Mouse (Mus musculus): Measurements from ENCODE around the gene Ssbp4. TPM values are rescaled to one million over a fixed set of nuclear protein-coding genes. Genes with fewer than 3 reads are reported as not detected.

Gene Ssbp4
- polyA plus RNA-seq, 2 experiments: 36.3 to 49.5 TPM

DNA sequence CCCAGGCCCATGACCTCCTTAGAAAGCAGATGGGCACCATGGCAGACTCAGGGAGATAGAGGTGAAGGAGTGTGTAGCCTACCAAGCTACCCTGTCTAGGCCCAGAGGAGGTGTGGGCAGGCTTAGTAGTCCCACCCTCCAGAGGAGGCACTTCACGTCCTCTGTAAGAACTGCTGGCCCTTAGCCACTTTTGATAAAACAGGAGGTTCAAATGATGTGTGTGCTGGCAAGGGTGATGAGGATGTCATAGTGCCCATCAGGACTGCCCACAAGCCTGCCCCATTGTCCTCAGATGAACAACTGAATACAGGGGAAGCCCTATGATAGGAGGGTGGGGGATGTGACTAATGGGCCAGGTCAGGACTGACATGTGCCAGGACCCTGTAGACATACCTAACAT lies 55.8 kb downstream of the Ssbp4 start:
- no peak overlapping the region for H3K9ac ChIP-seq (replicated peaks)
- DNase-seq (ENCODE audit: low read depth in 3 of 3, low spot score in 3 of 3) (no peak), ATAC-seq (ENCODE audit: insufficient read depth) (no peak)
- no peaks in the 10 kb centered on the region for H3K27me3 ChIP-seq (ENCODE audit: control insufficient read depth, insufficient read depth, low read length)
- no peak for TF ChIP-seq CTCF (IDR thresholded peaks at IDR 0.05; ENCODE audit: low read depth)
- TF ChIP-seq EP300 (IDR thresholded peaks at IDR 0.05; ENCODE audit: low read depth): no peak
- WGBS (ENCODE audit: insufficient replicate concordance): 29% methylated on average over 1 of the region's 1 CpGs
- H3K4me3 ChIP-seq (ENCODE audit: insufficient read depth in 1 of 2, low read depth in 2 of 2, low read length in 2 of 2): no peak overlapping the region
- H3K9me3 ChIP-seq (ENCODE audit: control insufficient read depth, low read length): no peaks in the 10 kb centered on the region
- no peaks in the 10 kb centered on the region for H3K36me3 ChIP-seq (replicated peaks; ENCODE audit: control insufficient read depth, insufficient read depth, low read depth)
- H3K4me1 ChIP-seq (replicated peaks; ENCODE audit: control insufficient read depth in 2 of 2, insufficient read depth in 2 of 2, low read length in 1 of 2): peaks cover 3 to 63% of the 10 kb centered on the region in 2 experiments
- no peak overlapping the region for H3K4me2 ChIP-seq (ENCODE audit: low read depth)
- H3K27ac ChIP-seq: no peak overlapping the region

- no peak overlapping the region for H3K4me2 ChIP-seq (ENCODE audit: low read depth)
- H3K9ac ChIP-seq (replicated peaks): no peak overlapping the region
These were observed 57.0 kb downstream of the Ssbp4 start for GRCm38 (mm10) chr8:70551558-70552161.

DNA sequence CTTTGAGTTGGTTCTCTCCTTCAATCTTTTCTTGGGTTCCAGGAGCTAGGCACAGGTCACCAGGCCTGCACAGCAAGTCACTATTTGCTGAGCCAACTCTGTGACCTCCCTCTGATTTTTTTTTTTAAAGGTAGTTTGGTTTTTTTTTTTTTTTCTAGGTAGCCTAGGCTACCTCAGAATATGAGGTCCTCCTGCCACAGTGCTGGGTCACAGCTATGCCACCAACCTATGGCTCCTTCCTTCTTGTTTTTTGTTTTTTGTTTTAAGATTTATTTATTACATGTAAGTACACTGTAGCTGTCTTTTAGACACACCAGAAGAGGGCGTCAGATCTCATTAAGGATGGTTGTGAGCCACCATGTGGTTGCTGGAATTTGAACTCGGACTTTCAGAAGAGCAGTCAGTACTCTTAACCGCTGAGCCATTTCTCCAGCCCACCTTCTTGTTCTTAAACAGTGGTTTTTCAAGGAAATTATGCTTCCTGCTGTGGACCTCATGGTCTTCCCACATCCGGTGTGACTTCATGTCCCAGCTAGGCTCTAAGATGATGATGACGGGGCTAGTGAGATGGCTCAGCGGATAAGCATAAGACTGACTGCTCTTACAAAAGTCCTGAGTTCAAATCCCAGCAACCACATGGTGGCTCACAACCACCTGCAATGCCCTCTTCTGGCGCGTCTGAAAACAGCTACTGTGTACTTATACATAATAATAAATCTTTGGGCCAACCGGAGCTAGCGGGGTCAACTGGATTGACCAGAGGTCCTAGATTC lies 59.1 kb downstream of the Ssbp4 start:
- DNase-seq (ENCODE audit: low read depth in 3 of 3, low spot score in 3 of 3) (no peak), ATAC-seq (ENCODE audit: insufficient read depth) (no peak)
- Histone ChIP-seq H3K36me3 (replicated peaks; ENCODE audit: control insufficient read depth, insufficient read depth, low read depth) (no peaks in the 10 kb centered on the region), H3K9ac (replicated peaks) (no peak overlapping the region), H3K9me3 (ENCODE audit: control insufficient read depth, low read length) (no peaks in the 10 kb centered on the region), H3K4me3 (ENCODE audit: insufficient read depth in 1 of 2, low read depth in 2 of 2, low read length in 2 of 2) (no peak overlapping the region), H3K27me3 (ENCODE audit: control insufficient read depth, insufficient read depth, low read length) (no peaks in the 10 kb centered on the region), H3K4me2 (ENCODE audit: low read depth) (no peak overlapping the region), H3K27ac (no peak overlapping the region), H3K4me1 (replicated peaks; ENCODE audit: control insufficient read depth in 2 of 2, insufficient read depth in 2 of 2, low read length in 1 of 2) (peaks cover 3 to 60% of the 10 kb centered on the region in 2 experiments; a peak in 3 of 4 replicates)
- TF ChIP-seq EP300 (IDR thresholded peaks at IDR 0.05; ENCODE audit: low read depth) (no peak), CTCF (IDR thresholded peaks at IDR 0.05; ENCODE audit: low read depth) (peak; percentile 27)
- WGBS (ENCODE audit: insufficient replicate concordance): 44% methylated on average over 10 of the region's 10 CpGs

More at GRCm38 (mm10) chr8:70551558-70552161, 57.0 kb downstream of the Ssbp4 start:
- DNase-seq (ENCODE audit: low read depth in 3 of 3, low spot score in 3 of 3) (no peak), ATAC-seq (ENCODE audit: insufficient read depth) (no peak)
- no peak overlapping the region for H3K27ac ChIP-seq
- TF ChIP-seq CTCF (IDR thresholded peaks at IDR 0.05; ENCODE audit: low read depth) (no peak), EP300 (IDR thresholded peaks at IDR 0.05; ENCODE audit: low read depth) (no peak)
- no peaks in the 10 kb centered on the region for H3K9me3 ChIP-seq (ENCODE audit: control insufficient read depth, low read length)
- 34% methylated on average over 3 of the region's 3 CpGs for WGBS (ENCODE audit: insufficient replicate concordance)
- no peaks in the 10 kb centered on the region for H3K27me3 ChIP-seq (ENCODE audit: control insufficient read depth, insufficient read depth, low read length)
- no peaks in the 10 kb centered on the region for H3K36me3 ChIP-seq (replicated peaks; ENCODE audit: control insufficient read depth, insufficient read depth, low read depth)
- H3K4me1 ChIP-seq (replicated peaks; ENCODE audit: control insufficient read depth in 2 of 2, insufficient read depth in 2 of 2, low read length in 1 of 2): peaks cover 3 to 58% of the 10 kb centered on the region in 2 experiments
- no peak overlapping the region for H3K4me3 ChIP-seq (ENCODE audit: insufficient read depth in 1 of 2, low read depth in 2 of 2, low read length in 2 of 2)

DNA sequence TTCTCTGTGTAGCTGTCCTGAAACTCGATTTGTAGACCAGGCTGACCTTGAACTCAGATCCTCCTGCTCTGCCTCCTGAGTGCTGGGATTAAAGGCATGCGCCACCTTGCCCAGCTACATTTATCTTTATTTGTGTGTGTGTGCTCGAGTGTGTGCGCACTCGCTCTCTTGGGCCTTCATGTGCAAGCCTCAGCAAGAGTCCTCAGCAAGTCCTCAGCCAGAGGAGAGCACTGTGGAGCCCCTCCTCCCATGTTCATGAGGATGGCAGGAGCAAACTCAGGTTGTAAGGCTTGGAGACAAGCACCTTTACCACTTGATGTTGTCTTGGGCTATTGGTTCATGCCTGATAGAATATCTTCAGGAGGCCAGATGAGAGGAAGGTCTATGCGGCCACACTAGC lies 60.9 kb downstream of the Ssbp4 start:
- TF ChIP-seq EP300 (IDR thresholded peaks at IDR 0.05; ENCODE audit: low read depth): no peak
- no peak for TF ChIP-seq CTCF (IDR thresholded peaks at IDR 0.05; ENCODE audit: low read depth)
- no peaks in the 10 kb centered on the region for H3K27me3 ChIP-seq (ENCODE audit: control insufficient read depth, insufficient read depth, low read length)
- 77% methylated on average over 6 of the region's 6 CpGs for WGBS (ENCODE audit: insufficient replicate concordance)
- H3K9me3 ChIP-seq (ENCODE audit: control insufficient read depth, low read length): no peaks in the 10 kb centered on the region
- H3K4me1 ChIP-seq (replicated peaks; ENCODE audit: control insufficient read depth in 2 of 2, insufficient read depth in 2 of 2, low read length in 1 of 2): peaks cover 3 to 57% of the 10 kb centered on the region in 2 experiments; a peak in 3 of 4 replicates
- no peak overlapping the region for H3K4me3 ChIP-seq (ENCODE audit: insufficient read depth in 1 of 2, low read depth in 2 of 2, low read length in 2 of 2)
- no peak overlapping the region for H3K9ac ChIP-seq (replicated peaks)
- H3K4me2 ChIP-seq (ENCODE audit: low read depth): no peak overlapping the region
- H3K27ac ChIP-seq: no peak overlapping the region
- ATAC-seq (ENCODE audit: insufficient read depth) (no peak), DNase-seq (ENCODE audit: low read depth in 3 of 3, low spot score in 3 of 3) (no peak)
- H3K36me3 ChIP-seq (replicated peaks; ENCODE audit: control insufficient read depth, insufficient read depth, low read depth): no peaks in the 10 kb centered on the region

Other genes starting within 250 kb of the Ssbp4 start
- gene Comp, start 235.3 kb downstream of the Ssbp4 start, polyA plus RNA-seq (2012; rRNA removed): 0.39 and 0.47 TPM in 2 replicates
- 0.29 and 0.85 TPM in 2 replicates for gene Comp, start 235.3 kb downstream of the Ssbp4 start, polyA plus RNA-seq (2014; fragmentation: Nextera tagmentation; extraction: Ambion mirVana)
- gene Crtc1, start 169.3 kb downstream of the Ssbp4 start, polyA plus RNA-seq (2012; rRNA removed): 3.9 and 4.5 TPM in 2 replicates
- 2.9 and 3.9 TPM in 2 replicates for gene Crtc1, start 169.3 kb downstream of the Ssbp4 start, polyA plus RNA-seq (2014; fragmentation: Nextera tagmentation; extraction: Ambion mirVana)
- 6.5 and 7.1 TPM in 2 replicates for gene Klhl26, start 131.9 kb downstream of the Ssbp4 start, polyA plus RNA-seq (2012; rRNA removed)
- gene Klhl26, start 131.9 kb downstream of the Ssbp4 start, polyA plus RNA-seq (2014; fragmentation: Nextera tagmentation; extraction: Ambion mirVana): 5.0 and 6.0 TPM in 2 replicates
- gene Tmem59l, start 121.5 kb downstream of the Ssbp4 start, polyA plus RNA-seq (2012; rRNA removed): 0.03 and 0.09 TPM in 2 replicates
- gene Tmem59l, start 121.5 kb downstream of the Ssbp4 start, polyA plus RNA-seq (2014; fragmentation: Nextera tagmentation; extraction: Ambion mirVana): not detected in 2 replicates
- gene Crlf1, start 115.7 kb downstream of the Ssbp4 start, polyA plus RNA-seq (2012; rRNA removed): 1.5 and 1.9 TPM in 2 replicates
- gene Crlf1, start 115.7 kb downstream of the Ssbp4 start, polyA plus RNA-seq (2014; fragmentation: Nextera tagmentation; extraction: Ambion mirVana): 3.7 and 4.0 TPM in 2 replicates
- gene Rex1bd, start 102.1 kb downstream of the Ssbp4 start, polyA plus RNA-seq (2012; rRNA removed): 55.1 and 71.6 TPM in 2 replicates
- 72.0 and 74.2 TPM in 2 replicates for gene Rex1bd, start 102.1 kb downstream of the Ssbp4 start, polyA plus RNA-seq (2014; fragmentation: Nextera tagmentation; extraction: Ambion mirVana)
- 553 and 870 TPM in 2 replicates for gene Uba52, start 98.1 kb downstream of the Ssbp4 start, polyA plus RNA-seq (2012; rRNA removed)
- gene Uba52, start 98.1 kb downstream of the Ssbp4 start, polyA plus RNA-seq (2014; fragmentation: Nextera tagmentation; extraction: Ambion mirVana): 738 and 773 TPM in 2 replicates
- 140 and 149 TPM in 2 replicates for gene Fkbp8, start 81.1 kb downstream of the Ssbp4 start, polyA plus RNA-seq (2012; rRNA removed)
- 114 and 135 TPM in 2 replicates for gene Fkbp8, start 81.1 kb downstream of the Ssbp4 start, polyA plus RNA-seq (2014; fragmentation: Nextera tagmentation; extraction: Ambion mirVana)
- gene Kxd1, start 80.9 kb downstream of the Ssbp4 start, polyA plus RNA-seq (2012; rRNA removed): 28.9 and 30.8 TPM in 2 replicates
- 32.6 and 33.3 TPM in 2 replicates for gene Kxd1, start 80.9 kb downstream of the Ssbp4 start, polyA plus RNA-seq (2014; fragmentation: Nextera tagmentation; extraction: Ambion mirVana)
- 8.9 and 9.6 TPM in 2 replicates for gene Ell, start 69.4 kb downstream of the Ssbp4 start, polyA plus RNA-seq (2012; rRNA removed)
- gene Ell, start 69.4 kb downstream of the Ssbp4 start, polyA plus RNA-seq (2014; fragmentation: Nextera tagmentation; extraction: Ambion mirVana): 7.7 and 9.2 TPM in 2 replicates
- 61.3 and 62.4 TPM in 2 replicates for gene Isyna1, start 14.5 kb downstream of the Ssbp4 start, polyA plus RNA-seq (2012; rRNA removed)
- gene Isyna1, start 14.5 kb downstream of the Ssbp4 start, polyA plus RNA-seq (2014; fragmentation: Nextera tagmentation; extraction: Ambion mirVana): 30.2 and 34.2 TPM in 2 replicates
- 4.3 and 5.3 TPM in 2 replicates for gene Lrrc25, start 7.3 kb upstream of the Ssbp4 start, polyA plus RNA-seq (2012; rRNA removed)
- gene Lrrc25, start 7.3 kb upstream of the Ssbp4 start, polyA plus RNA-seq (2014; fragmentation: Nextera tagmentation; extraction: Ambion mirVana): 4.7 TPM in 2 replicates
- 6.3 and 9.0 TPM in 2 replicates for gene Gdf15, start 23.6 kb upstream of the Ssbp4 start, polyA plus RNA-seq (2012; rRNA removed)
- gene Gdf15, start 23.6 kb upstream of the Ssbp4 start, polyA plus RNA-seq (2014; fragmentation: Nextera tagmentation; extraction: Ambion mirVana): 1.2 and 2.8 TPM in 2 replicates
- gene Pgpep1, start 51.5 kb upstream of the Ssbp4 start, polyA plus RNA-seq (2012; rRNA removed): 7.6 and 8.6 TPM in 2 replicates
- gene Pgpep1, start 51.5 kb upstream of the Ssbp4 start, polyA plus RNA-seq (2014; fragmentation: Nextera tagmentation; extraction: Ambion mirVana): 19.8 and 23.5 TPM in 2 replicates
- gene Lsm4, start 64.4 kb upstream of the Ssbp4 start, polyA plus RNA-seq (2012; rRNA removed): 134 and 478 TPM in 2 replicates
- gene Lsm4, start 64.4 kb upstream of the Ssbp4 start, polyA plus RNA-seq (2014; fragmentation: Nextera tagmentation; extraction: Ambion mirVana): 160 and 176 TPM in 2 replicates
- 28.4 and 29.4 TPM in 2 replicates for gene Jund, start 90.1 kb upstream of the Ssbp4 start, polyA plus RNA-seq (2012; rRNA removed)
- 20.3 and 21.8 TPM in 2 replicates for gene Jund, start 90.1 kb upstream of the Ssbp4 start, polyA plus RNA-seq (2014; fragmentation: Nextera tagmentation; extraction: Ambion mirVana)
- gene Iqcn, start 94.6 kb upstream of the Ssbp4 start, polyA plus RNA-seq (2012; rRNA removed): not detected in 2 replicates
- gene Iqcn, start 94.6 kb upstream of the Ssbp4 start, polyA plus RNA-seq (2014; fragmentation: Nextera tagmentation; extraction: Ambion mirVana): not detected in 2 replicates
- 0.04 TPM in 1 of 2 replicates, not detected in the other for gene Gm3336, start 109.7 kb upstream of the Ssbp4 start, polyA plus RNA-seq (2012; rRNA removed)
- gene Gm3336, start 109.7 kb upstream of the Ssbp4 start, polyA plus RNA-seq (2014; fragmentation: Nextera tagmentation; extraction: Ambion mirVana): 0.11 TPM in 2 replicates
- gene Pde4c, start 114.8 kb upstream of the Ssbp4 start, polyA plus RNA-seq (2012; rRNA removed): 1.6 TPM in 2 replicates
- gene Pde4c, start 114.8 kb upstream of the Ssbp4 start, polyA plus RNA-seq (2014; fragmentation: Nextera tagmentation; extraction: Ambion mirVana): 0.34 and 0.74 TPM in 2 replicates
- gene Rab3a, start 145.8 kb upstream of the Ssbp4 start, polyA plus RNA-seq (2012; rRNA removed): 2.7 and 3.2 TPM in 2 replicates
- gene Rab3a, start 145.8 kb upstream of the Ssbp4 start, polyA plus RNA-seq (2014; fragmentation: Nextera tagmentation; extraction: Ambion mirVana): 1.6 and 2.4 TPM in 2 replicates
- gene Mpv17l2, start 152.1 kb upstream of the Ssbp4 start, polyA plus RNA-seq (2012; rRNA removed): 25.3 and 28.5 TPM in 2 replicates
- gene Mpv17l2, start 152.1 kb upstream of the Ssbp4 start, polyA plus RNA-seq (2014; fragmentation: Nextera tagmentation; extraction: Ambion mirVana): 39.8 and 41.5 TPM in 2 replicates
- gene Pik3r2, start 167.8 kb upstream of the Ssbp4 start, polyA plus RNA-seq (2012; rRNA removed): 13.2 and 17.5 TPM in 2 replicates
- gene Pik3r2, start 167.8 kb upstream of the Ssbp4 start, polyA plus RNA-seq (2014; fragmentation: Nextera tagmentation; extraction: Ambion mirVana): 8.2 and 12.0 TPM in 2 replicates
- gene Mast3, start 196.2 kb upstream of the Ssbp4 start, polyA plus RNA-seq (2012; rRNA removed): 11.1 and 13.0 TPM in 2 replicates
- gene Mast3, start 196.2 kb upstream of the Ssbp4 start, polyA plus RNA-seq (2014; fragmentation: Nextera tagmentation; extraction: Ambion mirVana): 5.4 and 6.3 TPM in 2 replicates
- gene Il12rb1, start 199.6 kb upstream of the Ssbp4 start, polyA plus RNA-seq (2012; rRNA removed): 0.11 and 0.13 TPM in 2 replicates
- gene Il12rb1, start 199.6 kb upstream of the Ssbp4 start, polyA plus RNA-seq (2014; fragmentation: Nextera tagmentation; extraction: Ambion mirVana): 0.18 and 0.39 TPM in 2 replicates
- gene Arrdc2, start 230.8 kb upstream of the Ssbp4 start, polyA plus RNA-seq (2012; rRNA removed): 33.9 and 35.0 TPM in 2 replicates
- 9.5 and 14.3 TPM in 2 replicates for gene Arrdc2, start 230.8 kb upstream of the Ssbp4 start, polyA plus RNA-seq (2014; fragmentation: Nextera tagmentation; extraction: Ambion mirVana)